Mouse (Mus musculus) layer of hippocampus, postnatal 14 days (tissue): Measurements from ENCODE around the gene Urah. TPM values are rescaled to one million over a fixed set of nuclear protein-coding genes. Genes with fewer than 3 reads are reported as not detected.

ENCODE experiments used
- DNase-seq, 2 experiments: peaks; one replicate each; pipeline ENCODE4 v3.0.0; 2021 to 2022; ENCODE audit warnings: low spot score in 2 of 2, mixed read lengths in 1 of 2
- total RNA-seq, 2 experiments: library from RNA; stranded (reverse); gene quantifications; 2 replicates each; pipeline ENCODE4 v1.2.3; 2021

Gene Urah
- total RNA-seq, 2 experiments from 2014 or later, result 1.0 TPM; not detected in 1

GRCm38 (mm10) chr7:140839556-140839955 is 4.7 kb downstream of the Urah start:
- DNase-seq, result no peak

DNA sequence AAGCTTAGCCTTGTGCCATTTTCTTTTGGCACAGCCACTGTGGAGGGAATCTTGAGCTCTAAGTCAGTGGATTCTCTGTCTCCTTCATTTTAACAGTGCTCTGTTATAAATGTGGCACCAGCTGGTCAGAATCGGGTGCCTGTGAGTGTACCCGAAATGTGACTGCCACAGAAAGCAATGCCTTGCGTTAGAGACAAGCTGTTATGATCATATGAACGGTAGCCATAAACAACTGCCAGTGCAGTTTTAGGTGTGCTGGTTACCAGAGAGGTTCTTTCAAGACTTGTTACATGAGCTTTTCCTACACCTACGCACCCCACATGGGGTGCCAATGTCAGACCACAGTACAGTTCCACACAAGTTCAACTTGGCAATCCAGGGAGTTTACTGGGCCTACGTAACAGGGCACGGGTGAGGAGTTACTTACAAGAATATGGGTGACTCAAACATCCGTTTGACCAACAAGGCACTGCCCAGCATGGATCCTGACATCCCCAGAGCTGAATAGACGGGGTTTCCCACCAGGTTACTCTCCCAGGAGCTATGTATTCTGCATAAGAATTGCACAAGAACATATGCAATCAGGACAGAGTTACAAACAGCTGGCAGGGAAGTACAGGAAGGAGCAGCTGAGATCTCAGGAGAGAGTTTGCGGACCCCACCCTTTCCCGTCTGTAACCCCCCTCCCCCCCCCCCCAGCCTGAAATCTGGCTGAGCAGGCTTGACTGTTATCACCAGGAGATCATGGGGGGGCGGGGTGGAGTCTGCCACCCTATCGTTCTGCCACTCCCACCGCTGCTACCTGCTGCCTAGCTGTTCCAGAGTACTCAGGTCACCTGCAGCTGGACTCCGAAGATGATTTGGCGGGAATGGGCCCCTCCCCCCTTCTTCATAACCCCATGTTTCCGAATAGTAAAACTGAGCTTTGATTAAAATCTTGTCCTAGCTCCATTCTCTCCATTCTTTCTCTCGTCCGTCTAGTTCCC is 6.2 kb downstream of the Urah start:
- DNase-seq, result no peak

- DNase-seq, result no peak
Measured at GRCm38 (mm10) chr7:140843806-140844205, 9.0 kb downstream of the Urah start.

GRCm38 (mm10) chr7:140844905-140845665 is 10.3 kb downstream of the Urah start, which contains the start of gene Scgb1c1:
TSS of gene Scgb1c1 (plus strand) at chr7:140845547.
- DNase-seq, result peak; percentile 90

DNA sequence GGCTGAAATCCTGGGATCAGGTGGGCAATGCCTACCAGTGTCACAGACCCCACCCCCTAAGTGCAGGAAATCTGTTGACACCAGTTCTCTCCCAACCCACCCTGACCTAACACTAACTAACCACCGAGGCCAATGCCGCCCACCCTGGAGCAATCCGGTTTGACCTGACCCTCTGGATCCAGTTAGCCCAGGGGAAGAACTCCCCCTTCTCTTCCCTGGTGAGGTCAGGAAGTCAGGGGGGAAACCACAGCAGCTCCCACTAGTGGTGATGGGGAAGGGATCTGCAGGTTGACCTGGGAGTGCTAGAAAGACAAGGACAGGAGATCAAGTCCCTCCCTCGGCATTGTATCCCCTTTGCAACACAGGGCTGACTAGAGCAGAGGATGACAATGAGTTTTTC is 10.9 kb downstream of the Urah start:
- DNase-seq, result no peak

DNA sequence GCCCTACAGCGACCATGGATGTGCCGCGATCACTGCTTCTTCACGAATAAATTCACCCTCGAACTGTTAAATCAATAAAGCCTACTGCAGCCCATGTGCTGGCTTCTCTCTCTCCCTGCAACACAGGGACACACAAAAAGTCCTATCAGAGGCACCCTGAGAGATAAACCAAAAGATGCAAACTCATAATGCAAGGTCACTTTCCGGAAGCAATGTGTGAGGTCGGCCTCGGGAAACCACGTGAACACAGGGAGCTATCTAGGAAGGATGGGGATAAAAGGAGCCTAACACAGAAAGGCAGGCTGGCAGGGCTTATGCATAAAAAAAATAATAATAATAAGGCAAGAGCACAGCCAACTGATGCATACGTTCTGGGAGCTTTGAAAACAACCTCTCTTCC is 11.9 kb downstream of the Urah start:
- DNase-seq, result no peak

DNA sequence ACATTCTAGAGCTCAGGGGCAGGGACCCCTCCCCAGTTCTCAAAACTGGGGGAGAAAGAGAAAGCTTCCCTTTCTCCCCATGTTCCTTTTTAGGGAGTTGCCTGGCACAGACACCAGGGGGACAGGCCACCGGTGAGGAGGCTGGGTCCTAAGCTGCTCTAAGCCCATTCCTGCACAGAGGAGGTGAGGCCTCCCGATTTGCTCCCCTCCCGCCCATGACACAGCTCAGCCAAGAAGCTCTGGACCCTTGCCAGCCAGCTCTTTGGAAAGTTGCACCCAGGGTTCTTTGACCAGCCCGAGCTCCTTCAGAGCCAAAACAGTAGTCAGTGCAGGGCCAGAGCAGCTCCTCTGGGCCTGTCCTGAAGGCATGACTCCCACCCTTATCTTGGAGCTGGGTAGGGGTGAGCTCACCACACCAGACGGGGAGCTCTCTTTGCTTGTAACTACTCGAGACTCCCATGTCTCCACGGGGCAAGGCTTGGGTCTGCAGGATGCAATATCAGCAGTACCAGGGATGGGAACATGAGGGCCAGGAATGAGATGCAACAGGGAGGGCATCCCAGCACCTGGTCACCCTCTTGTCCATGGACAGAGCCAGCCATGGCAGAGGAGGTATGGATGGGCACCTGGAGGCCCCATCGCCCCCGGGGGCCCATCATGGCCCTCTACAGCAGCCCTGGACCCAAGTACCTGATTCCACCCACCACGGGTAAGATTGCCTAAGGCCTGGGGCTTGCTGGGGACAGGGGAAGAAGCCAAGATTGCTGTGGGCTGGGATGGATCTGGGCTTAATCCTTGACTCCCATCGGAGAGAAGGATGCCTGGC is 13.2 kb downstream of the Urah start, which contains the start of gene Odf3:
Odf3 (plus strand) TSS at position 51 of the 826 bp plus-strand sequence.
- peak in 1 of 2 experiments; percentile 41 for DNase-seq

DNA sequence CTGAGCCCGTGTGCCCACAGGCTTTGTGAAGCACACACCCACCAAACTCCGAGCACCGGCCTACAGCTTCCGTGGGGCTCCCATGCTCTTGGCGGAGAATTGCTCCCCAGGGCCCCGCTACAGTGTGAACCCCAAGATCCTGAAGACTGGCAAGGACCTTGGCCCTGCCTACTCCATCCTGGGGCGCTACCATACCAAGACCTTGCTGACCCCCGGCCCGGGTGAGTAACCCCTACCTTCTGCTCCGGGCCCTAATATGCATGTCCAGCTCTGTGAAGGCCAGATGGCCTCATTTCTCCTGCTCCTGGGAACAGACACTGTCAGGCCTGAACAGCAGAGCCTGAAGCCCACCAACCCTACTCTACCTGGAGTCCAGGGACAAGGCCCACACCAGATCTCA is 13.8 kb downstream of the Urah start:
- DNase-seq, result no peak

GRCm38 (mm10) chr7:140851916-140852315 is 17.1 kb downstream of the Urah start:
- DNase-seq, result no peak

DNA sequence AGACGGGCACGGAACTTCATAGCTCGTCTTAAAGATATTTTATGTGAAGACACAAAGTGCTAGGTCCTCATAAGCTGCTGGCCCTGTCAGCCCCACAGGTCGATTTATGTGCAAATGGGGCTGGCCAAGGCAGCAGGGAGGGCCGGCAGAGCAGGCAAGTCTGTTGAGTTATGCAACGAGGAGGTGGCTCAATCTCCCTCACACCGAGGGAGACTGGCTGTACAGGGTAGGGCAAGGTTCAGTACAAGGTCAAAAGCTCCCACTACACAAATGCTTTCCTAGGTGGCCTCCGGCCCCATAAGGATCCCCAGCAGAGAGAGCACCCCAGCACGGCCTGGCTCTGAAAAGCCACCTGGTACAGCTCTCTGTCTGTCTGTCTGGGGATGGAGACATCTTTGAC is 18.6 kb downstream of the Urah start:
- no peak for DNase-seq

- no peak for DNase-seq
Measured at GRCm38 (mm10) chr7:140854483-140854882, 19.7 kb downstream of the Urah start.

- no peak for DNase-seq
Measured at GRCm38 (mm10) chr7:140855181-140855580, 20.4 kb downstream of the Urah start.

GRCm38 (mm10) chr7:140855860-140856784 is 21.3 kb downstream of the Urah start, which contains the start of gene Gm45785:
TSS of gene Gm45785 (minus strand) at chr7:140856331.
- peak; percentile 76 to 89 for DNase-seq

DNA sequence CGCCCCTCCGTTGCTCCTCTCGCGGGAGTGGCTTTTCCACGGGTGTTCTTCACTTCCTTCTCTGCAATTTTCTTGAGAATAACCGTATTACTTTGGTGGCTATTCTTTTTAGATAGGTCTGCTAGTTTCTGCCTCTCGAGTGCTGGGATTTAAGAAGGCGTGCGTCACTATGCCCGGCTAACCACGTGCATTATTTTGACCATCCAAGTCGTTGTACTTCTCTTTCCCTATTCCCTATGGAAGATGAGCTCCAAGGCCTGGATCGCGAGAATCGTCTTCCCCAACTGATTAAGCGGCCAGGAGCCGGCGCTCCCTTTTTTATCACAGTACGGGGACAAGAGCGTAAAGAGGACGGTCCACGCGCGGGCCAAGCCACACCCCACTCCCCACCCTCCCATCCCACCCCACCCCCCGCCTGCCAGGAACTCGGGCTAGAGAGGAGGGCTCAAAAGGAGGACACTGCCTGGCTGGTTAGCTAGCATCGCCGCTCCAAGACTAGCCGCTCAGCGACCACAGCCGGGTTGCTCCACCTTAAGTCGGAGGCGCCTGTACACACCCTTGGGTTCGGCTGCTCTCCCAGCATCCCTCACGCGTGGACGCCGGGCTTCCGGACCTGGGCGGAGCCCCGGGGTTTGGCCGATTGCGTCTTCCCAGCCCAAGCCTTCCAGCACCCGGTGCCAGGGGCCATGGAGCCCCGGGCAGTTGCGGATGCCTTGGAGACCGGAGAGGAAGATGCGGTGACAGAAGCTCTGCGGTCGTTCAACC is 22.1 kb downstream of the Urah start, which contains the start of gene Ric8a:
Ric8a (plus strand) TSS at position 173 of the 765 bp plus-strand sequence.
- peak; percentile 81 to 86 for DNase-seq

DNA sequence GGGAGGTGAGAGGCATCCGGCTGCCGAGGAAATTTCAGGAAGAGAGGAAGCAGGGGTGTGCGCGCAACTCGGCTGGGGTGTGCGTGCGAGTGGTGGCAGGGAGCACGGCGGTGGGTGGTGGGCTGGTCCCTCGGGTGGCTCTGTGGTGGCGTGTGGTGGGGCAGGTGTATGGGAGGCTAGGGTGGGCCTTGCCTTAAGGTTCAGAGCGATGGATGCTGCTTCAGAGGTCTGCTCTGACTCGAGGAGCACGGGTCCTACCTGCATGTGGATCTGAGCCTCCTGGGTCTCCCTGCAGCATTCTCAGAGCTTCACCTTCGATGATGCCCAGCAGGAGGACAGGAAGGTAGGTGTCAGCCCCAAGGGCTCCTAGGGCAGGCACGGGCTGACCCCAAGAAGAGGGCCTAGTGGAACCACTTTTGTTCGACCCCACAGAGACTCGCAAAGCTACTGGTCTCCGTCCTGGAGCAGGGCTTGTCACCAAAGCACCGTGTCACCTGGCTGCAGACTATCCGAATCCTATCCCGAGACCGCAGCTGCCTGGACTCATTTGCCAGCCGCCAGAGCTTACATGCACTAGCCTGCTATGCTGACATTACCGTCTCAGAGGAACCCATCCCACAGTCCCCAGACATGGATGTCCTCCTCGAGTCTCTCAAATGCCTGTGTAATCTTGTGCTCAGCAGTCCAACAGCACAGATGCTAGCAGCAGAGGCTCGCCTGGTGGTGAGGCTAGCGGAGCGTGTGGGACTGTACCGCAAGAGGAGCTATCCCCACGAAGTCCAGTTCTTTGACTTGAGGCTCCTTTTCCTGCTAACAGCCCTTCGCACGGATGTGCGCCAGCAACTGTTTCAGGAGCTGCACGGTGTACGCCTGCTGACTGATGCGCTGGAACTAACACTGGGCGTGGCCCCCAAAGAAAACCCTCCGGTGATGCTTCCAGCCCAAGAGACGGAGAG is 23.0 kb downstream of the Urah start, which contains the start of gene Bet1l:
Bet1l (minus strand) TSS at position 28 of the 956 bp plus-strand sequence.
- peak in 1 of 2 experiments; percentile 19 for DNase-seq

DNA sequence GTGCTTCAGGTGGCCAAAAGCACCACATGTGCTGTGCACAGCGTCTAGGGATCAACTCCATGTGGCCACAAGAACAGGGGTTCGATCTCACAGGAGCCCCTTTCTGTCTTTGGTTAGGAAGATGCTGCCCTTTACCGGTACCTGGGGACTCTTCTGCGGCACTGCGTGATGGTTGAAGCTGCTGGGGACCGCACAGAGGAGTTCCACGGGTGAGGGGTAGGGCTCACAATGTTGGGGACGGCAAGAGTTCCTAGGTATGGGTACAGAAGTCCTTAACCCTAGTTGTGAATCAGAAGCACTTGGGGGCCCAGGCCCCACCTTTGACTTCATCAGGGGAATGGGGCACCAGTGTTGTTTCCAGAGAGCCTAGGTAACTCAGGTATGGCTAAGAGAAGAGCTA is 23.9 kb downstream of the Urah start:
- DNase-seq, result no peak

- DNase-seq, result no peak
Measured at GRCm38 (mm10) chr7:140859997-140860396, 25.2 kb downstream of the Urah start.

- no peak for DNase-seq
Measured at GRCm38 (mm10) chr7:140860728-140861127, 25.9 kb downstream of the Urah start.
